Mouse (Mus musculus): ENCODE results near the gene Prune2.

Prune2 gene

GRCm38 (mm10) chr19:17255511-17255910 is 299.6 kb downstream of the Prune2 start:
- no peak for DNase-seq (ENCODE audit: low read depth in 2 of 2, low spot score in 2 of 2)

- DNase-seq (ENCODE audit: low read depth in 2 of 2, low spot score in 2 of 2) = no peak
These were observed 300.5 kb downstream of the Prune2 start for GRCm38 (mm10) chr19:17256388-17256787.

- no peak for DNase-seq (ENCODE audit: low read depth in 2 of 2, low spot score in 2 of 2)
These were observed 300.9 kb downstream of the Prune2 start for GRCm38 (mm10) chr19:17256867-17257266.

DNA sequence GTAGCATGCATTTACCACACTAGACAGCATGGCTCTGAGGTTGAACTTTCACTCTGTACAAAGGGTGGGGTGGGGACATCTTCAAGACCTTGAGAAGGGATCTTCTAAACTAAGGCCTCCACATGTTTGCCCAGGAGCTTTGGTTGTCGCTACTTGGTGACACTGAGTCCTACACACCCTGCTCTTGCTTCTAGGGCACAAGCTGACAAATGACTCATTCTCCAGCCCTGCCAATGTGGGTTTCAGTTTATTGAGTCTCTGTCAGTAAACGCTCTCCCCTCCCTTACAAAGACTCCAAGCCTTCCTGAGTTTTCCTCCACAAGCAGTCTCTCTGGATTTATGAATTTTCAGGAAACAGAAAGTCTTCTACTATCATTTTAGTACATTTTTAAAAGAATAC is 307.3 kb downstream of the Prune2 start:
- no peak for DNase-seq (ENCODE audit: low read depth in 2 of 2, low spot score in 2 of 2)

DNA sequence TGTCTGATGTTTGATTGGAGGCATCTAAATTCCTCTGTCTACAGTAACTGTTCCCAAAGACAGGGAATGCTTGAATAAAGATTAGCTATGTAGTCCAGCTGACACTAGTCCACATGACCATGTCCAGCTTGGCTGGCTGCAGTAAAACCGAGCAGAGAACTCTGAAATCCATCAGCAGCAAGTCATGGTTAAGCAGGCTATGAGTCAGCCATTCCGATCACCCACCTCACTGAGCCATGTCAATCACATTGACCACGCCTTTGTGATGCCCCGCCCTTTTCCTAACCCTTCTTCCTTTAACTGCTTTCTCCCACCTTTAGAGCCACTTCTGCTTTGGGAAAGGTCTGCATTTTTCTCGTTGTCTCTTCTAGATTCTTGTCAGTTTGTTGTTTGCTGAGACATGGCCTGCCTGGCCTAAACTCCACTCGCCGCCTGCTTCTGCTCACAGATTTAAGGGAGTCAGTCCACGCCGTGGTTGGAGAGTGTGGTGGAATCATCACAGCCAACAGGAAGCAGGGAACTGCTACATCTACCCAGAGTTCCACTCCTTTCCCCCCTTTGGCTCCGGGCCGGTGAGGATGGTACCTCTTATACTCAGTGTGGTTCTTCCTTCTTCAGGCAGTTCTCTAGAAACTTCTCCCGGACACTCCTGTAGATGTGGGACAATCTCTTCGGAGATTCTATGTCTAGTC is 307.9 kb downstream of the Prune2 start:
- no peak for DNase-seq (ENCODE audit: low read depth in 2 of 2, low spot score in 2 of 2)

- DNase-seq (ENCODE audit: low read depth in 2 of 2, low spot score in 2 of 2) = no peak
These were observed 308.7 kb downstream of the Prune2 start for GRCm38 (mm10) chr19:17264481-17265196.

GRCm38 (mm10) chr19:17268669-17269068 is 312.8 kb downstream of the Prune2 start:
- no peak for DNase-seq (ENCODE audit: low read depth in 2 of 2, low spot score in 2 of 2)

DNA sequence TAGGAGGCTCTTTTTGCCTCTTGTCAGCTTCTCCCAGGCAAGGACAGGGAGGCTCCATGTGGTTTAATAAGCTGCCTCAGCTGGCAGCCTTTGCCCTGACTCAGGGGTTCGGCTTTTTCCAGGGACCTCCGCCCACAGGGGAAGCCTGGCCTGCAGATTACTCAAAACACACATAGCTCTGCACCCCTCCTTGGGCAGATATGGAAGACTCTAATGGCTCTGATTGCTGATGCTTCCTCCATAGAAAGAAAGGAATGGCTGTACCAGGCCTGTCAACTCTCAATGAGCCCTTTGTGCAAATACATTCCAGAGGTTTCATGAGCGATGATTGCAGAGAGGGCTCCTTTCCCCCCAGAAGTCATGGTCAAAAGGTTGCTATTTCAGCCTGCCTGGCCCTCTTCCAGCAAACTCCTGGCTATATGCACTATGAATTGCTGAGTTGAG is 315.3 kb downstream of the Prune2 start:
- no peak for DNase-seq (ENCODE audit: low read depth in 2 of 2, low spot score in 2 of 2)

GRCm38 (mm10) chr19:17272988-17273387 is 317.1 kb downstream of the Prune2 start:
- DNase-seq (ENCODE audit: low read depth in 2 of 2, low spot score in 2 of 2) = no peak

Data from CD8-positive naive resting alpha-beta T cell, adult 2 months (primary cell).